Mouse (Mus musculus) colon, adult 2 months (tissue): ENCODE results near the gene Ccdc182. TPM values are rescaled to one million over a fixed set of nuclear protein-coding genes. Genes with fewer than 3 reads are reported as not detected.

Source experiments
- polyA plus RNA-seq: library from polyadenylated mRNA; depleted of rRNA; stranded (reverse); fragments of >200 nt; gene quantifications from 2 replicates; pipeline ENCODE4 v1.2.3, GENCODE M21; 2012; rRNA removed

Ccdc182 gene
- not detected in 2 replicates for polyA plus RNA-seq

GRCm38 (mm10) chr11:88293631-88294393 lies at the start of gene Ccdc182:
TSS of gene Ccdc182 (plus strand) at chr11:88294058.

Other genes starting within 250 kb of the Ccdc182 start
- 105 and 115 TPM in 2 replicates for gene Srsf1, start 246.7 kb upstream of the Ccdc182 start, polyA plus RNA-seq
- gene Vezf1, start 225.8 kb upstream of the Ccdc182 start, polyA plus RNA-seq = 13.2 and 13.9 TPM in 2 replicates
- gene Cuedc1, start 196.0 kb upstream of the Ccdc182 start, polyA plus RNA-seq = 41.2 and 42.7 TPM in 2 replicates
- gene Mrps23, start 89.7 kb upstream of the Ccdc182 start, polyA plus RNA-seq = 41.4 and 58.6 TPM in 2 replicates